Mouse (Mus musculus) liver, adult 2 months (tissue): ENCODE measurements at regions not wholly inside any gene's neighbourhood (a gene's known extent, or its start where the extent isn't known, plus 50 kb on each side); places are given as distances from the start of the nearest gene placed in this dataset.
"Not testable (repeated sequence)": the region's sequence is repeated elsewhere in the genome, so short reads cannot be mapped to it uniquely, and the experiment has no call there.

Experiments
- DNase-seq: peaks from one replicate; pipeline ENCODE4 v3.0.0-alpha.2; 2011; ENCODE audit warnings: low read depth, low spot score; ENCODE audit errors: extremely low read depth
- H3K27ac ChIP-seq: fragments of 200-500 bp; replicated peaks from 2 replicates; pipeline ENCODE4 v1.5.1; 2012; ENCODE audit warnings: low read depth, mild to moderate bottlenecking, control low read depth, inconsistent platforms, low read length; ENCODE audit not compliant: insufficient read depth
- H3K27me3 ChIP-seq: fragments of 200-500 bp; 2 replicates; pipeline ENCODE4 v1.6.1; 2012; ENCODE audit warnings: mild to moderate bottlenecking, moderate library complexity, low read length, inconsistent platforms; ENCODE audit not compliant: control insufficient read depth, insufficient read depth
- H3K36me3 ChIP-seq: fragments of 200-500 bp; 2 replicates; pipeline ENCODE4 v1.6.1; 2012; ENCODE audit warnings: low read length, inconsistent platforms; ENCODE audit not compliant: control insufficient read depth, insufficient read depth
- H3K4me1 ChIP-seq: fragments of 200-500 bp; 2 replicates; pipeline ENCODE4 v1.6.1; 2011; ENCODE audit warnings: low read length; ENCODE audit not compliant: control insufficient read depth, insufficient read depth
- H3K4me3 ChIP-seq: fragments of 200-500 bp; 2 replicates; pipeline ENCODE4 v1.5.1; 2011; ENCODE audit warnings: low read depth, mild to moderate bottlenecking, control low read depth, low read length, moderate library complexity; ENCODE audit not compliant: insufficient read depth
- H3K79me2 ChIP-seq: fragments of 200-500 bp; 2 replicates; pipeline ENCODE4 v1.6.1; 2012; ENCODE audit warnings: inconsistent platforms, mild to moderate bottlenecking, low read length, moderate library complexity; ENCODE audit not compliant: control insufficient read depth, insufficient read depth
- H3K9ac ChIP-seq: fragments of 200-500 bp; 2 replicates; pipeline ENCODE4 v1.6.1; 2012; ENCODE audit warnings: low read depth, mild to moderate bottlenecking, control low read depth, inconsistent platforms, low read length
- CTCF ChIP-seq: fragments of 200-500 bp; IDR thresholded peaks from 2 replicates; pipeline ENCODE4 v1.5.1; 2011; ENCODE audit warnings: low read depth, low read length, control low read depth
- POLR2A ChIP-seq: fragments of 200-500 bp; IDR thresholded peaks from 2 replicates; pipeline ENCODE4 v1.6.1; 2011; ENCODE audit warnings: low read length, control low read depth; ENCODE audit not compliant: insufficient read depth; ENCODE audit errors: extremely low read depth
- WGBS: fragments of 180-500 bp; shearing (Covaris S2); methylation state at CpG from one replicate; pipeline ENCODE4 v1.1.7; 2018; 5-methylcytosine and 5-hydroxymethylcytosine counted together

DNA sequence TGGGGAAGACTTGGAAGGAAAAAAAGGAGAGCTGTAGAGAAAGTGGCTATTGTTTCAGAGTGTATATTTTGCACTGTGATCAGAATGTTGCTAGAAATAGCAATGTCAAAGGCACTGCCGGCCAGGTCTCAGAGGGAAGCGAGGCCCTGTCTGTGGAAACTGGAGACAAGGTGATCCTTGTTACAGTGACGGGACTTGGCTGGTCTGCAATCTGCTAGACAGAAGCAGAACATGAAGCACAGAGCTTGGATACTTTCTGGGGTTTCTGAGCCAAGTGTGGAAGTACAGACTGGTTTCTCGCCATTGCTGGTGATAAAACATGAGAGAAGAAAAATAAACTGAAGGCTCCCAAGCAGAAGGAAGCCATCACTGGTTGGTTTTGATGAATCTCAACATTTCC lies 198.3 kb upstream of the Slc7a14 start:
- no peaks in the 10 kb centered on the region for H3K36me3 ChIP-seq
- no peak overlapping the region for H3K4me3 ChIP-seq
- H3K79me2 ChIP-seq: no peaks in the 10 kb centered on the region
- no peak for DNase-seq
- no peaks in the 10 kb centered on the region for H3K27me3 ChIP-seq
- no peak overlapping the region for H3K27ac ChIP-seq
- TF ChIP-seq POLR2A: no peak
- TF ChIP-seq CTCF: no peak
- H3K4me1 ChIP-seq: no peaks in the 10 kb centered on the region
- 82% methylated on average over 4 of the region's 4 CpGs for WGBS
- no peak overlapping the region for H3K9ac ChIP-seq

DNA sequence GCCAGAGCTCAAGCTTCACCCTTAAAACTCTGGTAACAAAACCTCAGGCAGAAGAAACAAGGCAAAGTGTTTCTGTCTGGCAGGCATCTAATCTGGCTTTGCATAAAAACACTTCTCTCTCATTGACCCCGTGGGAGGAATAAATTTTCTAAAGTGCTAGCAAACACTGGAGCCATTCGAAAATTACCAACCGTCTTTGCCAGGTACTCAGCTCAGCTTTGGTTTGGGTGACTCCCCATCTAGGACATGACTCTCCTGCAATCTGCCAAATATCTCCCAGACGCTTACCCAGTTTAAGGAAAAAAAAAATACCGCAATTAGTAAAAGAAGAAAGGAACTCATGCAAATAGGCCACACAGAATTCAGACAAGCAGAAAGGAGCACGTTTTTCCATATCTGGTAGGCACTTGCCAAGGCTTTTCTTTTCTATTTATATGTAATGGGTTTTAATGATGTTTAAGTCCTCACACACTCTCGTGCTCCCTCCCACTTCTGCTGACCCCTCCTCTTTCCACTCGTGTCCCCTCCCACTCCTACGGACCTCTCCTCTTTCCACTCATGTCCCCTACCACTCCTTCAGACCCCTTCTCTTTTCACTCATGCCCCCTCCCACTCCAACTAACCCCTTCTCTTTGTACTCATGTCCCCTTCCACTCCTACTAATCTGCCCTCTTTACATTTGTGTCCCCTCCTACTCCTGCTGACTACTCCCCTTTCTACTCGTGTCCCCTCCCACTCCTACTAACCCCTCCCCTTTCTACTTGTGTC lies 189.2 kb upstream of the Slc7a14 start:
- H3K36me3 ChIP-seq: no peaks in the 10 kb centered on the region
- WGBS: 70% methylated on average over 10 of the region's 10 CpGs
- no peak for TF ChIP-seq POLR2A
- TF ChIP-seq CTCF: no peak
- no peak for DNase-seq
- no peaks in the 10 kb centered on the region for H3K79me2 ChIP-seq
- H3K27me3 ChIP-seq: no peaks in the 10 kb centered on the region
- no peak overlapping the region for H3K27ac ChIP-seq
- no peaks in the 10 kb centered on the region for H3K4me1 ChIP-seq
- H3K9ac ChIP-seq: no peak overlapping the region
- H3K4me3 ChIP-seq: no peak overlapping the region

DNA sequence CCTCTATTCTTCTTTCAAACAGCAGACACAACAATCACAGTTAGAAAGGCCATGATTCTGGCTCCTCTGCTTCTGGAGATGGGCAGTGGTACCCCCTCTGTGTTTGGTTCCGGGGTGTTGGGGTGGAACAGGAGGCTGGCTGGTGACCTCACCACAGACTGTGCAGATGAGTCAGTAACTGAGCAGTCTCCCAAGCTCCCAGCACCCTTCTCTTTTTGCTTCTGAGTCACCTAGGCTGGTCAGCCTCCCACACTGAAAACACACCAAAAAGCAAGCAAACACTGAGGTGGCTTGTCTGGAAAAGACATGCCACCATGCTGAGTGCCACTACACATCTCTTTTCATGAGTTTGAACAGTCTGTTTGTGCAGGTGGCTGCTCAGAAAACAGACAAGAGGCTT lies 185.1 kb upstream of the Slc7a14 start:
- TF ChIP-seq POLR2A (no peak), CTCF (no peak)
- no peak overlapping the region for H3K27ac ChIP-seq
- no peaks in the 10 kb centered on the region for H3K27me3 ChIP-seq
- H3K4me1 ChIP-seq: no peaks in the 10 kb centered on the region
- H3K79me2 ChIP-seq: no peaks in the 10 kb centered on the region
- DNase-seq: no peak
- H3K9ac ChIP-seq: no peak overlapping the region
- no peaks in the 10 kb centered on the region for H3K36me3 ChIP-seq
- 91% methylated on average over 1 of the region's 1 CpGs for WGBS
- no peak overlapping the region for H3K4me3 ChIP-seq

DNA sequence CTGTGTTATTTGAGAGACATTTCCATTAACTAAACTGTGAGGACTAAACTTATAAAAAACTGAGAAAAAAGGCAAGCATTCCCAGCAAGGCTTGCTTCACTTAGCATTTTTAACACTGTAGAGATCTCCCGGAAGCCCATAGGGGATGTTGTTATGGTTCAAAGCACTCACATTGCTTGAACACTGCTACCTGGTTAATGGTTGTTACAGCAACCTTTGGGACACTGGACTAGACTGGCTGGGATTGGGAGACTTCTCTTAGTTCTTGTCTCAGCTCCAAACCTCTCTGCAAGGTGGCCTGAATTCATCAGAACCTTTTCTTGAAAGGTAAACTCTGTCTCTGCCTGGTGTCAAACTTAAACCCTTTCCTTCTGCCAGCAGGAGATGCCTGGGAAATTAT lies 184.5 kb upstream of the Slc7a14 start:
- H3K4me3 ChIP-seq: no peak overlapping the region

DNA sequence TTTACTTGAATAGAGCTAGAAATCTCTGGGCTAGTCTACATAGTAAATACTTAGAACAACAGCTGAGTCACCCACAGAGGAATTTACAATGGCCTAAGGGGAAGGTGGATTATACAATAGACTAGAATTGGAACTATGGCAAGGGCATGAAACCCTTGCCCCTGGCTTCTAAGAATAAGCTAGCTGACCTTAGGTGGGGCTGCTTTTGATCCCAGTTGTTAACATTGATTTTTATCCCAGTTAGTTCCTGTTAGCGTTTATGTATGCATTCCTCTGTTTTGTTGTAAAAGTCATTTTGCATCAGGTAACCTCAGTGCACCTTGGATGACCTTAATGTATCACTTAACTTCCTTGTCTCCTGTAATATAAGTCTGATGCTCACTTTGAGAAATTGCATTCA lies 181.6 kb upstream of the Slc7a14 start:
- WGBS: 69% methylated on average over 1 of the region's 1 CpGs
- not testable (repeated sequence) for H3K27ac ChIP-seq, H3K4me3 ChIP-seq, H3K36me3 ChIP-seq, H3K9ac ChIP-seq, DNase-seq, H3K4me1 ChIP-seq, H3K27me3 ChIP-seq, H3K79me2 ChIP-seq

More for the DNA sequence above, 184.5 kb upstream of the Slc7a14 start:
- H3K27me3 ChIP-seq: no peaks in the 10 kb centered on the region
- no peak for DNase-seq
- no peaks in the 10 kb centered on the region for H3K4me1 ChIP-seq
- H3K27ac ChIP-seq: no peak overlapping the region
- no peak overlapping the region for H3K9ac ChIP-seq
- H3K36me3 ChIP-seq: no peaks in the 10 kb centered on the region
- 93% methylated on average over 1 of the region's 1 CpGs for WGBS
- H3K79me2 ChIP-seq: no peaks in the 10 kb centered on the region
- TF ChIP-seq CTCF: no peak
- TF ChIP-seq POLR2A: no peak

DNA sequence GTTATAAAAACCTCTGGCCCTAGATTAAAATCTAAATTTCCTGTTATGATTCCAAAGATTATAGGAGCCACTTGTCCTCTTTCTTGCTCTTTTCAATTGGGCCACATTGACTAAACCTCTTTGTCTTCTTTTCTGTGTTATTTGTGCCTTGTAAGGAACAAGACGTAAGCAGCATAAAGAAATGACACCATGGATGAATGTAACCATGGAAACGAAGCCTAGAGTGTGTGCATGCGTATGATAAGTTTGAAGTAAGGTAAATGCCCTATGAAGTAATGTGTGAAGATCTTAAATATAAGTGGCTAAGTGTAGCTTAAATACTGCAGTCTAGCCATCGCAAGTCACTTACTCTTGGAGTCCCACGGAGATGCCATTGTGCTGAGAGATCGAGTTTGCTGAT lies 177.4 kb upstream of the Slc7a14 start:
- no peak overlapping the region for H3K4me3 ChIP-seq
- DNase-seq: no peak
- no peaks in the 10 kb centered on the region for H3K4me1 ChIP-seq
- no peaks in the 10 kb centered on the region for H3K27me3 ChIP-seq
- H3K9ac ChIP-seq: no peak overlapping the region
- TF ChIP-seq POLR2A (no peak), CTCF (no peak)
- H3K36me3 ChIP-seq: no peaks in the 10 kb centered on the region
- no peaks in the 10 kb centered on the region for H3K79me2 ChIP-seq
- 85% methylated on average over 6 of the region's 6 CpGs for WGBS
- H3K27ac ChIP-seq: no peak overlapping the region
